Mouse (Mus musculus): Measurements from ENCODE around the gene Slc39a3. TPM values are rescaled to one million over a fixed set of nuclear protein-coding genes. Genes with fewer than 3 reads are reported as not detected.
A peak's percentile ranks its signal among the peaks of the same experiment; 100 is the strongest.
"Not testable (repeated sequence)": the region's sequence is repeated elsewhere in the genome, so short reads cannot be mapped to it uniquely, and the experiment has no call there.

Slc39a3 gene
- total RNA-seq, 1 experiment from 2014 or later: 7.2 TPM

DNA sequence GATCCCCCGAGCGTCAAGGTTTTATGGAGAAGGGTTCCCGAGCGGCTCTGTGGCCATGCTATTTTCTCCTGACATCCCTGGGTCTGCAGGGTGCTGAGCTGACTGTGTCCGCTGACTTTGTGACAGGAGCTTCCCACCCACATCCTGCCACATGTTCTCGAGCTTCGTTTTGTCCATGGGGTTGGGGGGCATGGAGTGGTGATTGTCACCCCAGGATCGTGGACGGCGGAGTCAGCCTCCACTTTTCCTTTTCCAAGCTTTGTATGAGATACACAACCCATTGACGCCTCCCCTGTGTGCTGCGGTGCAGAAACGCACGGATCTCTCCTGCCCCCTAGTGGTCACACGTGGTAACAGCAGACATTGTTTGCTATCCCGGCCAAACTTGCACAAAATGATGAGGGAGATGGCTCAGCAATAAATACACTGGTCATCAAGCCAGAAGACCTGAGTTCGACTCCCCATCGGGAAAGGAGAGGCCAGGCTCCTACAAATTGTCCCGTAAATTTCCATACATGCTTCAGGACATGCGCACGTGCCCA, 42.1 kb downstream of the Slc39a3 start:
- peak; percentile 57 to 67; a peak in 3 of 4 replicates for ATAC-seq (replicated peaks in 1 of 2; ENCODE audit: insufficient read depth in 1 of 2, low FRiP score in 2 of 2, low TSS enrichment in 1 of 2, low read depth in 1 of 2, poor library complexity in 2 of 2, severe bottlenecking in 2 of 2)

DNA sequence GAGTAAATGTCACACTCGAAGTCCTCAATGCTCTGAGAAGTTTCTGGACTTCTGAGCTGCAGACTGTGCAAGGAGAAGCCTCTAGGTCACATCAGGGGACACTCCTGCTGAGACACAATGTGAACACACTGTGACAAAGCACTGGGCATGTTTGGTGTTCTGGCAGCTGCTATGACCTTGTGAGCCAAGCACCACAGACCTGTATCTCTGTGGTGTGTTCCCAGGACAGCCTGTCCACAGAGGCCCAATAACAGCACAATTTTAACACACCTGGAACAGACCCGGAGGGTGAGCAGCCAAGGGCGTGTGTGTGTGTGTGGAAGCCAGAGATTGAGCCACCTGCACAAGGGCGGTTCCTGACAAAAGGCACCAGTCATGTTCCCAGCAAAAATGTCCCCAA, 42.6 kb downstream of the Slc39a3 start:
- ATAC-seq (replicated peaks in 1 of 2; ENCODE audit: insufficient read depth in 1 of 2, low FRiP score in 2 of 2, low TSS enrichment in 1 of 2, low read depth in 1 of 2, poor library complexity in 2 of 2, severe bottlenecking in 2 of 2): no peak

DNA sequence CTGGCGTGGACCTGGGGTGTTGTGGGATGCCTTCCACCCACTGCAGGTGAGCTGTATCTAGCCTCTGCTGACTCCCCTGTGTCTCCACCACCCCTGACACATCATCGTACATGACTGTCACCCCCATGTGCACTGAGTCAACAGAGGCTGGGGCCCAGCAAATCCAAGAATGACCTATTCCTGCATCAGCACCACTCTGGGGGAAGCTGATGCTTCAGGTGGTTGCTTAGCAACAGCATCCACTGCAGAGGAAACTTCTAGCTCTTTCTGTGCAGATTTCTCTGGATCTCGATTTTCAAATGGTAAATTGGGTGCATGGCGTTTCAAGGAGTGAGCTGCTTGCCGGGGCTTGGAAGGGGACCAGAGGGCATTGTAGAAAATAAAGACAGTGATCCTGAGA, 44.0 kb downstream of the Slc39a3 start:
- no peak for ATAC-seq (replicated peaks in 1 of 2; ENCODE audit: insufficient read depth in 1 of 2, low FRiP score in 2 of 2, low TSS enrichment in 1 of 2, low read depth in 1 of 2, poor library complexity in 2 of 2, severe bottlenecking in 2 of 2)

DNA sequence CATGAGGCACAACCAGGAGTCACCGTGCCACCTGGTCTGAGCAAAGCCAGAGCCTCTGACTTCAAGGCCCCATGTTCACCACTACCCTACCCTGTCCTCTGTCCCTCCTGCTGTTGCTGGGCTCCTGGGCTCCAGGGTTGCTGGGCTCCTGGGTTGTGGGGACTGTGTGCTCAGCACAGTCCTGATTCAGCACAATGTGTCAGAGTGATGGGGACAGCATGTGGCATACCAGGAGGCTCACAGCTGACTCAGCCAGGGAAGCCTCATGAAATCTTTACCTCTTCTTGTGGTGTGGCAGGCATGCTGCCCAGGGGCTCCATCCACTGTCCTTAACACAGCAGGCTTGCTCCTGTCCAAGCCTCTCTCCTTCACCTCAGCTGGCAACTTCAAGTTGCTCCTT, 45.3 kb downstream of the Slc39a3 start:
- ATAC-seq (replicated peaks in 1 of 2; ENCODE audit: insufficient read depth in 1 of 2, low FRiP score in 2 of 2, low TSS enrichment in 1 of 2, low read depth in 1 of 2, poor library complexity in 2 of 2, severe bottlenecking in 2 of 2): no peak

- no peak for ATAC-seq (replicated peaks in 1 of 2; ENCODE audit: insufficient read depth in 1 of 2, low FRiP score in 2 of 2, low TSS enrichment in 1 of 2, low read depth in 1 of 2, poor library complexity in 2 of 2, severe bottlenecking in 2 of 2)
Measured at GRCm38 (mm10) chr10:80991007-80991406, 46.2 kb downstream of the Slc39a3 start.

- ATAC-seq (replicated peaks in 1 of 2; ENCODE audit: insufficient read depth in 1 of 2, low FRiP score in 2 of 2, low TSS enrichment in 1 of 2, low read depth in 1 of 2, poor library complexity in 2 of 2, severe bottlenecking in 2 of 2): no peak
Measured at GRCm38 (mm10) chr10:80990406-80990805, 46.8 kb downstream of the Slc39a3 start.

- ATAC-seq (replicated peaks in 1 of 2; ENCODE audit: insufficient read depth in 1 of 2, low FRiP score in 2 of 2, low TSS enrichment in 1 of 2, low read depth in 1 of 2, poor library complexity in 2 of 2, severe bottlenecking in 2 of 2): not testable (repeated sequence)
Measured at GRCm38 (mm10) chr10:80989854-80990253, 47.4 kb downstream of the Slc39a3 start.

DNA sequence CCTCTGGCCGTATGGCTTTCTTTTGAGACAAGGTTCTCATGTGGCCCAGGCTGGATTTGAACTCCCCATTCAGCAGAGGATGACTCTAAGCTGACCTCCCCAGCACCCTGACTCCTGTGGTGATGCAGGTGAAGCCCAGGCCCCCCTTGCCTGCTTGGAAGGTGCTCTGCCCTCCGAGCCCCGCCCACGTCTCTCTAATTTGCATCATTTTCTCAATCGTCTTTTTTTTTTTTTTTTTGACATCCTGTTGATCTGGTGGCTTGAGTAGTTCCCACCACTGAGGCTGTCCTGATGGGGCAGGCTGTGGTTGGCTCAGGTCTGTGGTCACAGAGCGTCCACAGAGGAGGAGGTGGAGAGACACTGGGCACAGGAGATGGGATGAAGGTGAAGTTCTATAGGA, 47.8 kb downstream of the Slc39a3 start:
- no peak for ATAC-seq (replicated peaks in 1 of 2; ENCODE audit: insufficient read depth in 1 of 2, low FRiP score in 2 of 2, low TSS enrichment in 1 of 2, low read depth in 1 of 2, poor library complexity in 2 of 2, severe bottlenecking in 2 of 2)

- ATAC-seq (replicated peaks in 1 of 2; ENCODE audit: insufficient read depth in 1 of 2, low FRiP score in 2 of 2, low TSS enrichment in 1 of 2, low read depth in 1 of 2, poor library complexity in 2 of 2, severe bottlenecking in 2 of 2): peak; percentile 85 to 86
Measured at GRCm38 (mm10) chr10:80987709-80988441, 49.4 kb downstream of the Slc39a3 start.

DNA sequence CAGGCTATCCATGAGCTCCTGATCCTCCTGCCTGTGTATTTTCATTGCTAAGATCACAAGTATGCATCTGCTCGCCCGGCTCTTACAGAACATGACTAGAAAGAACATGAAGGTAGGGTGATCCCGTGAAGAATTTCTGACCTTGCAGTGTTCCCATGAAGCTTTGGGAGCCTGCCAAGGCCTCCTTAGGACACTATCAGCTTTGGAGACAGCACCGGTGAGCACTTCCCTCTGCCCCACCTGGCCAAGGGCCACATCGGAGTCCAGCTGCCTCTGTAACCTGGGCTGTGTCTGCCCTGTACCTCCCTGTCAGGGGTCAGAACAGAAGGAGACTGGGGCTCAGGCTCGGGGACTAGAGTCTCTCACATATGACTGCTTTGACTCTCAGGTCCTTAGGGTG, 50.5 kb downstream of the Slc39a3 start:
- ATAC-seq (replicated peaks in 1 of 2; ENCODE audit: insufficient read depth in 1 of 2, low FRiP score in 2 of 2, low TSS enrichment in 1 of 2, low read depth in 1 of 2, poor library complexity in 2 of 2, severe bottlenecking in 2 of 2): no peak

DNA sequence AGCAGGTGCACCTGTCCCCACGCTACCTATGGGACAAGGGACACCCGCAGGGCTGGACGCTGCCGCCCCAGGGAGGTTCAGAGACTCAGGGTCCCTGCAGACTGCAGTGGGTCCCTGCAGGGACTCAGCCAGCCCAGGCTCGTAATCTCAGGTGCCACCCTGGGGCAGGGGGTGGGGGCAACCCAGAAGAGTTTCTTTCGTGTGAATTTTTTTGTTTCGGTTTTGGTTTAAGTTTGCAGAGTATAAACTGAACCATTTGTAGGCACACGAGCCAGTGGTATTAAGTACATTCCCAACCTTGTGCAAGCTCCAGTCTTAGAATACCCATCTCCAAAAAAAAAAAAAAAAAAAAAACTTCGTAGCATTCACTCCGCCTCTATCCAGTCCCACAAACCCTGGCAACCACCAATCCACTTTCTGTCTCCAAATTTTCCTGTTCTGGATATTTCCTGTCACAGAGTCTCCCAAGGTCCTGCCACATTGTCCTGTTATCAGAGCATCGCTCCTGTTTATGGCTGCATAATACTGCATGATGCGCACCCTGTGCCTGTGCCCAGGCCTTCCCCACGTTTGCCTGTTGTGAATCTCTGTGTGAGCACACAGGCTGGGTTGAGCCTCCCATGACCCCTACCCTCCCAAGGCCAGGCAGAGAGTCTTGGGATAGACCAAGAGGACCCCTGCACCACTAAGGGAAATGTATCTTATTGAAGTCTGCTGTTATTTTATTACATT, 51.1 kb downstream of the Slc39a3 start:
- 0 out of 4 replicates have a peak, but pooled peaks of 1 of the 2 experiments have one; percentile 34 for ATAC-seq (replicated peaks in 1 of 2; ENCODE audit: insufficient read depth in 1 of 2, low FRiP score in 2 of 2, low TSS enrichment in 1 of 2, low read depth in 1 of 2, poor library complexity in 2 of 2, severe bottlenecking in 2 of 2)

GRCm38 (mm10) chr10:80985241-80985969, 51.8 kb downstream of the Slc39a3 start:
- 0 out of 4 replicates have a peak, but pooled peaks have one; percentile 8 to 24 for ATAC-seq (replicated peaks in 1 of 2; ENCODE audit: insufficient read depth in 1 of 2, low FRiP score in 2 of 2, low TSS enrichment in 1 of 2, low read depth in 1 of 2, poor library complexity in 2 of 2, severe bottlenecking in 2 of 2)

DNA sequence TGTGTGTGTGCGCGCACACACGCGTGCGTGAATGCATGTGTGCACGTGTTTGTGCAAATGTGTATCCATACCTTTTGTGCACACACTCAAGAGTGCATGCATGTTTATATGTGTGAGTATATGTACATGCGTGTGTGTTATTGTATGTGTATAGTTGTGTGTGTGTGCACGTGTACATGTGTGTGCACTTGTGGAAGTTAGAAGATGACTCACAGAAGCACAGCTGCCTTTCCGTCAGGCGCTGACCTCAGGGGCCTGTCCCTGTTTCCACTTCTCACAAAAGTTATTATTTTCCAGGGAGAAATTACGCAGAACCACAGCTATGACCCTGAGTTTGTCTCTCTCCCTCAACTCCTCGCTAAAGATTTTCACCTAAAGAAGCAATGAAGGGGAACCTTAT, 53.0 kb downstream of the Slc39a3 start:
- no peak for ATAC-seq (replicated peaks in 1 of 2; ENCODE audit: insufficient read depth in 1 of 2, low FRiP score in 2 of 2, low TSS enrichment in 1 of 2, low read depth in 1 of 2, poor library complexity in 2 of 2, severe bottlenecking in 2 of 2)

GRCm38 (mm10) chr10:80982381-80982780, 54.8 kb downstream of the Slc39a3 start:
- no peak for ATAC-seq (replicated peaks in 1 of 2; ENCODE audit: insufficient read depth in 1 of 2, low FRiP score in 2 of 2, low TSS enrichment in 1 of 2, low read depth in 1 of 2, poor library complexity in 2 of 2, severe bottlenecking in 2 of 2)

- ATAC-seq (replicated peaks in 1 of 2; ENCODE audit: insufficient read depth in 1 of 2, low FRiP score in 2 of 2, low TSS enrichment in 1 of 2, low read depth in 1 of 2, poor library complexity in 2 of 2, severe bottlenecking in 2 of 2): peak; percentile 48 to 56; a peak in 2 of 4 replicates
Measured at GRCm38 (mm10) chr10:80981564-80982112, 55.6 kb downstream of the Slc39a3 start.
